Mouse (Mus musculus) C2C12 (cell line): ENCODE measurements at regions not wholly inside any gene's neighbourhood (a gene's known extent, or its start where the extent isn't known, plus 50 kb on each side); places are given as distances from the start of the nearest gene placed in this dataset.

Experiments used
- CTCF ChIP-seq: IDR thresholded peaks from one replicate; pipeline ENCODE4 v1.5.1; 2011; ENCODE audit not compliant: control insufficient read depth, insufficient read depth, insufficient read length
- MAX ChIP-seq: IDR thresholded peaks from one replicate; pipeline ENCODE4 v1.6.1; 2011; ENCODE audit warnings: mild to moderate bottlenecking, control low read depth
- MYOD1 ChIP-seq: IDR thresholded peaks from one replicate; pipeline ENCODE4 v1.6.1; 2011; ENCODE audit warnings: low read depth; ENCODE audit not compliant: control insufficient read depth, insufficient read length
- MYOG ChIP-seq: IDR thresholded peaks from one replicate; pipeline ENCODE4 v1.6.1; 2011; ENCODE audit not compliant: control insufficient read depth, insufficient read length; ENCODE audit errors: extremely low read depth

GRCm38 (mm10) chr10:17352202-17352994 lies 370.6 kb upstream of the Cited2 start:
- TF ChIP-seq CTCF (no peak), MAX (no peak), MYOD1 (no peak), MYOG (no peak)
